Mouse (Mus musculus): ENCODE results near the gene Cfap206.

DNA sequence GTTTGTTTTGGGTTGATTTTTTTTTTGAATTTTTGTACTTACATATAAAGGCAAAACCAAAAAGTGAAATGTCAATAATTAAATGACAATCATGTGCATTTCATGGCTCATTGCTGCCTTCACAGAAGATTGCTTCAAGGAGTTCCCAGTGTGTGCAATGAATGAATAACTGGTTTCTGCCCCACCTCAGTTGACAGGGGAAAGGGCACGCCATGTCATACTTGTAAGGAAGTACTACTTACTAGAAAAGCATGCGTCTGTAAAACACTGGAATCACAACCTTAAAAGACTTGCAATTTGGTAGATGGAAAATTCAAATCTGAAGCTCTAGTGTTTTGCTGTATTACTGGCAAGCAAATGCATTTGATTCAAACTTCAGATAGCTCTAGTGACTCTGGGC lies 71.0 kb downstream of the Cfap206 start:
- TF ChIP-seq CTCF (IDR thresholded peaks at IDR 0.05; ENCODE audit: low read depth, low read length) (no peak), POLR2A (IDR thresholded peaks at IDR 0.05; ENCODE audit: borderline replicate concordance, low read depth, low read length) (no peak)
